Mouse (Mus musculus) kidney, adult 11 months (tissue): ENCODE measurements around the gene Fcmr.
A peak's percentile ranks its signal among the peaks of the same experiment; 100 is the strongest.

Source experiments
- DNase-seq: peaks from one replicate; pipeline ENCODE4 v3.0.0; 2022

Gene Fcmr

GRCm38 (mm10) chr1:130865541-130866221 lies at the start of gene Fcmr:
Fcmr (plus strand) TSS chr1:130865669.
- DNase-seq: no peak

- peak; percentile 40 for DNase-seq
These were observed 45.7 kb upstream of the Fcmr start for GRCm38 (mm10) chr1:130819737-130820136.

DNA sequence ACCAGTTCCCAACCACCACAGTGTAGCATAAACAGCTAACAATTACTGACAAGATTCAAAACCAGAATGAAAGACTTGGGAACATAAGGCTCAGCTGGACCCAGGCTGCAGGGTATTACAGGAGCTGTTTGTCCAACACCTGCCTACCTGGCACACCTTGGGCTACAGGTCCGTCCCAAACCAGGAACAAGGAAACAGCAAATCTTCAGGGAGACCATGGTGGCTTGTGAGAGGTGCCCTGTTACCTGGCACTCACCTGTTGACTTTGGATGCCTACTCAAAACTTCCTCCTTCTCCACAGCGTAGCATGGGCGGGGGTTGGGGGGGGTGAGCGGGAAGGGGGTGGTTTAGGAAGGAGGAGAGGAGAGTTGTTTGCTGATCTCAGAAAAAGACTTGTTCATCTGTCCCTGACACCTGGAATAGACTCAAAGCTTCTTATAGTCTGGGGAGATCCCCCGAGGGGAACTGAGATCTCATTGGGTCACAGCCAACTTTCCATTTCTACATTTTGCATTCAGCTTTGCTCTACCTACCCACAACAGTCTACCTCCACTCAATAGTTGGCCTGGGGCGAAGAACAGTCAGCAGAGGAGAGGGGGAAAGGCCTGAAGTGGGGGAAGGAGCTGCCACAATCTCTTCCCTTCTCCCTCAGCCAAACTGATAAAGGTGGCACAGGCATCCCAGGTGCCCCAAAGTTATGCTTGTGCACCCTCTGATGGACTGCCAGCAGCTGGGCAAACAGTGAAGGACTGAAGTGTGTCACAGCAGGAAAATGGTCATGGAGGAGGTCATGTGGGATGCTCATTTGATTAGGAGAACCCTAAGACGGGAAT lies 44.9 kb upstream of the Fcmr start:
- peak; percentile 41 for DNase-seq

DNA sequence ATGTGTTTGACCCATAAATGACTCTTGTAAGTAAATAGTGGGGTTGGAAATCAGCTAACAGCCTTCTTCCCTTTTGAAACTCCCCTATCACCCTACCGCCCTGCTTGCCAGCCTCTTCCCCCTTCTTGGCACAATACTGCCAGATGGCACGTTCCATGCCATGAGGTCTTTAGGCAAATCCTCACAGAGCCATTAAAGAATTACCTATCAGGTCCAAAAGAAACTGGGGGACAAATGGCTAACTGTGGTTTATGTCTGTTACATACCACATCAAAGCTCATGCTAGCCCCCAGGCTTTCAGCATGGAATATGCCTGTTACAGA lies 44.4 kb upstream of the Fcmr start:
- no peak for DNase-seq

GRCm38 (mm10) chr1:130821911-130822625 lies 43.4 kb upstream of the Fcmr start:
- peak; percentile 82 for DNase-seq

- peak; percentile 30 for DNase-seq
These were observed 39.0 kb upstream of the Fcmr start, which contains the start of gene Pigr for GRCm38 (mm10) chr1:130826448-130826847. Pigr (plus strand) TSS chr1:130826684.

GRCm38 (mm10) chr1:130828656-130829055 lies 36.8 kb upstream of the Fcmr start:
- DNase-seq: no peak

DNA sequence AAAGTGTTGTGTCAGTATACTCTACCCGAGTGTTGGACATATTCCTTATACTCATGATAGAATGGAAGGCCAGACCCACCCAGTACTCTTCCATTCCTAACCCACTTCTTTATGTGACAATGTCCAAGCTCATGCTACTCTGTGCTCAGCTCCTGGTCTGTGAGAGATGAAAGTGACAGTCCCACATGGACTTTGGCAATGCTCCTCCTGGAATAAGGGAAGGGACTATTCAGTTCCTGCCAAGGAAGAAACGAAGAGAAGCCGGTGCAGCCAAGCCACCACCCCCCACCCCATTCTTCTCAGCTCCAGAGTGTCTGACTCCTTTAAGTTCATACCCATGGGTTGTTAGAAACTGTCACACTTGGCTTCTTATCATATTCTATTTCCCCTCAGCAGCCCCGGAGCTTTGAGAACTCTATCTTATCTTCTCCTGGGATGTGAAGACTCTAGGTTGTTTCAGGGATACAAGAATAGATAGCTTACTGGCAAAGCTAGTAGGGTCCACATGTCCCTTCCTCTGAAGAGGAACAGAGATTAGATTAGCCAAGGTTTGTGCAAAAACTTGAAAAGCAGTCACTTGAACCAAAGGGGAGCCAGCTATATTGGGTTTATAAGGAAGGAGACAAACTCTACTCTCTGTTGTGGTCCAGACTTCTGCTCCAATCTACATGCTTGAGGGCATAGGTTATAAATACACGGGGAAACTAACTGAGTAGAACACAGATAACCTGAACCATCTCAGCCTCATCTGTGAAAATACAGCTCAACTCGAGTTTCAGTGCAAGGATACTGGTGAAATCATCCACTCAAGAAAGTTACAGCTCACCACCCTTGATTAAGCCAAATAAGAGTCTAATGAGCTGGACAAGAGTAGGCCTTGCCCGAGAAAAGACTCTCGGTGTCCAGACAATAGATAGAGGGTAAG lies 35.3 kb upstream of the Fcmr start:
- no peak for DNase-seq

- DNase-seq: peak; percentile 87
These were observed 33.0 kb upstream of the Fcmr start for GRCm38 (mm10) chr1:130832230-130833149.

- DNase-seq: peak; percentile 50
These were observed 30.1 kb upstream of the Fcmr start for GRCm38 (mm10) chr1:130835161-130835936.

DNA sequence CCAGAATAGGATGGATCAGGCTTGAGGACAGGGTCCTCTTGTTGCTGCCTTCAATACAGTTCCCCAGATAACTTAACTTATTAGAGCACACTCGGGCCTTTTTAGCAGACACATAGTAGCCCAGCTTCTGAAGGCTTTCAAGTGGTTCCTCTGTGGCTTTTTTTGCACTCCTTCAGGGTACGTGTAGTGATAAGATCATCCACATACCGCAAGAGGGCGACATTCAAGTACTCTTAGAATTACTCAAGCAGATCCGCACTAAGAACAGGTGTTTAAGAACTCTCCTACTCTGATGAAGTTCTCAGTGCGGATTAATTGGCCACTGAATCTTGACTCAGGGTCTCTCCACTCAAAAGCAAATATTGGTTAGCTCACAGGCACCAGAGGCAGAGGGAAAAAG lies 27.2 kb upstream of the Fcmr start:
- peak; percentile 35 for DNase-seq

GRCm38 (mm10) chr1:130840599-130841379 lies 24.7 kb upstream of the Fcmr start:
- peak; percentile 43 for DNase-seq

- no peak for DNase-seq
These were observed 23.8 kb upstream of the Fcmr start for GRCm38 (mm10) chr1:130841621-130842020.

DNA sequence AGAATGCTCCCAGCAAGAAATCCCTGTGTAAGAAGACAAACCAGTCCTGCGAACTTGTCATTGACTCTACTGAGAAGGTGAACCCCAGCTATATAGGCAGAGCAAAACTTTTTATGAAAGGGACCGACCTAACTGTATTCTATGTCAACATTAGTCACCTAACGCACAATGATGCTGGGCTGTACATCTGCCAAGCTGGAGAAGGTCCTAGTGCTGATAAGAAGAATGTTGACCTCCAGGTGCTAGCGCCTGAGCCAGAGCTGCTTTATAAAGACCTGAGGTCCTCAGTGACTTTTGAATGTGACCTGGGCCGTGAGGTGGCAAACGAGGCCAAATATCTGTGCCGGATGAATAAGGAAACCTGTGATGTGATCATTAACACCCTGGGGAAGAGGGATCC lies 21.0 kb upstream of the Fcmr start:
- no peak for DNase-seq

DNA sequence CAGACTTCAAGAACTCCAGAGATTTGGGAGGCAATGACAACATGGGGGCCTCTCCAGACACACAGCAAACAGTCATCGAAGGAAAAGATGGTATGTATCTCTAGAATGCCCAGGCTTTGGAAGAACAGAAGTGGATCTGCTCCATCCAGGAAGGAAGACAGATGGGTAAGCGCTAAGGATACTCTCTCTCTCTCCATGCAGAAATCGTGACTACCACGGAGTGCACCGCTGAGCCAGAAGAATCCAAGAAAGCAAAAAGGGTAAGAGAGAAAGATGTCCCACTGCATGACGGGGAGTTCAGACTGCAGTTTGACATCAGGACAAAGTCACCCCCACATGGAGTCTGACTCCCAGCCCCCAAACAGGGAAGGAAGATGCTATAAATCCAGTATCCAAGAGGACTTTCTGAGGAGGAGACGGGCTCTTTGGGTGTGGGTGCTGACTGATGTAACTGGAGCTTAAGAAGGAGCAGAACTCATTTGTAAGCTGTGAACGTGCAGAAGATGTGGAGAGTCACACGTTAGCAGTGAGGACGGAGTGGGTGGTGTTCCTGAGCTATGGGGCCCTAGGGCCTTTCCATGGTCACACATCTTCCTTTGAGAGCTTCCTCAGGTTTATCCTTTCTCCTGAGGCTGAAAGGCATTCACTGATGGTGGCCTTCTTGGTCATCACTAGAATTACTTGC lies 15.8 kb upstream of the Fcmr start:
- DNase-seq: no peak

DNA sequence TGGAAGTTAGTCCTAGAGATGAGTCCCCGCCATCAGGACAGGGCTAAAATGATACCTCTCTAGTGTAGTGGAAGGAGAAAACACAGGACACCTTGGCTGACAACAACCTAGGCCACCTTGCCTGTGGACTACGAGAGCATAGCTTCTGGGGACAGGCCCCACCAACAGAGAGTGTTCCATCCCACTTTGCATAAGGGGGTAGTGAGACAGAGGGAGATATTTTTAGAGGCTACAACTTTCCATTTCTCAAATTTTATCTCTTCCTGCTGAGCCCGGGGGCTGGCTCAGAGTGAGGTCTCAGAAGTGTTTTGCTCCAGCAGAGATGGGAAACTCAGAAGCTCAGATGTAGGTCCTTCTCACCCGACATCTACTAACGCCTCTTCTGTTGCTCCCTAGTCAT lies 15.1 kb upstream of the Fcmr start:
- no peak for DNase-seq

DNA sequence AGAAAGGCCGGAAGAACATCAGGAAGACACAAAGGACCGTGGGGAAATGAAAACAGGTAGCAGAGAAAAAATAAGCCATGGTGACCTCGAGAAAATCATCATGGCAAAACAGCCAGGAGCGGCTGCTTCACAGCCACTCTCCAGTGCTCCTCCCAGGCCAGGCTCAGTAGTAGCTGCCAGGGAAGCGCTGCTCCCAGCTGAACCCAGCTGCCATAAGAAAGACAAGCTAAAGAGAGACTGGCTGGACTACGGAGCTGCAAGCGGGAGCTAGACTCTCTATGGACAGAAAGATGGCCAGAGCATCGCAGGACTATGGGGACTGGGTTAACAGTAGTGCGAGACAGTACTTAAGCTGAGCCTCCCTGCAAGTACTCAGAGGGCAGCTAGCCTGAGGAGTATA lies 10.7 kb upstream of the Fcmr start:
- DNase-seq: no peak

GRCm38 (mm10) chr1:130855723-130856122 lies 9.7 kb upstream of the Fcmr start:
- no peak for DNase-seq

- no peak for DNase-seq
These were observed 8.0 kb upstream of the Fcmr start for GRCm38 (mm10) chr1:130857456-130857855.
